Mouse (Mus musculus): Measurements from ENCODE around the gene Npr3. TPM values are rescaled to one million over a fixed set of nuclear protein-coding genes. Genes with fewer than 3 reads are reported as not detected.
"Not testable (repeated sequence)": the region's sequence is repeated elsewhere in the genome, so short reads cannot be mapped to it uniquely, and the experiment has no call there.

Gene Npr3
- polyA plus RNA-seq, 1 experiment from 2014 or later = 2.8 TPM

GRCm38 (mm10) chr15:11835913-11836312 is 71.2 kb downstream of the Npr3 start:
- ATAC-seq (replicated peaks; ENCODE audit: low FRiP score) (no peak), DNase-seq (ENCODE audit: low spot score) (no peak)
- WGBS = 78% methylated on average over 1 of the region's 1 CpGs
- Histone ChIP-seq H3K27me3 (ENCODE audit: control insufficient read depth, insufficient read depth, low read length) (no peaks in the 10 kb centered on the region), H3K9ac (ENCODE audit: low read length) (no peak overlapping the region), H3K4me2 (ENCODE audit: low read depth, low read length, severe bottlenecking) (no peak overlapping the region), H3K9me3 (ENCODE audit: control insufficient read depth, low read length) (no peaks in the 10 kb centered on the region), H3K4me1 (replicated peaks; ENCODE audit: control insufficient read depth, insufficient read depth, low read length) (no peaks in the 10 kb centered on the region), H3K36me3 (ENCODE audit: control insufficient read depth, insufficient read depth, low read length) (no peaks in the 10 kb centered on the region), H3K4me3 (ENCODE audit: low read depth, low read length) (no peak overlapping the region), H3K27ac (ENCODE audit: low read depth, low read length) (no peak overlapping the region)

- not testable (repeated sequence) for H3K4me1 ChIP-seq (replicated peaks; ENCODE audit: control insufficient read depth, insufficient read depth, low read length); H3K27ac ChIP-seq (ENCODE audit: low read depth, low read length); H3K27me3 ChIP-seq (ENCODE audit: control insufficient read depth, insufficient read depth, low read length); H3K4me2 ChIP-seq (ENCODE audit: low read depth, low read length, severe bottlenecking); DNase-seq (ENCODE audit: low spot score); H3K36me3 ChIP-seq (ENCODE audit: control insufficient read depth, insufficient read depth, low read length); H3K9me3 ChIP-seq (ENCODE audit: control insufficient read depth, low read length); H3K4me3 ChIP-seq (ENCODE audit: low read depth, low read length); H3K9ac ChIP-seq (ENCODE audit: low read length); ATAC-seq (replicated peaks; ENCODE audit: low FRiP score)
- 81% methylated on average over 6 of the region's 6 CpGs for WGBS
Measured at GRCm38 (mm10) chr15:11822347-11822746, 84.7 kb downstream of the Npr3 start.

- Histone ChIP-seq H3K27ac (ENCODE audit: low read depth, low read length) (no peak overlapping the region), H3K4me1 (replicated peaks; ENCODE audit: control insufficient read depth, insufficient read depth, low read length) (no peaks in the 10 kb centered on the region), H3K4me2 (ENCODE audit: low read depth, low read length, severe bottlenecking) (no peak overlapping the region), H3K4me3 (ENCODE audit: low read depth, low read length) (no peak overlapping the region), H3K9me3 (ENCODE audit: control insufficient read depth, low read length) (no peaks in the 10 kb centered on the region), H3K9ac (ENCODE audit: low read length) (no peak overlapping the region), H3K27me3 (ENCODE audit: control insufficient read depth, insufficient read depth, low read length) (no peaks in the 10 kb centered on the region), H3K36me3 (ENCODE audit: control insufficient read depth, insufficient read depth, low read length) (no peaks in the 10 kb centered on the region)
- WGBS = 82% methylated on average over 4 of the region's 4 CpGs
- no peak for ATAC-seq (replicated peaks; ENCODE audit: low FRiP score)
- DNase-seq (ENCODE audit: low spot score) = no peak
Measured at GRCm38 (mm10) chr15:11815551-11815950, 91.5 kb downstream of the Npr3 start.

GRCm38 (mm10) chr15:11803576-11803975 is 103.5 kb downstream of the Npr3 start:
- whole genome bisulfite sequencing = 78% methylated on average over 4 of the region's 4 CpGs
- no peak for ATAC-seq (replicated peaks; ENCODE audit: low FRiP score)
- Histone ChIP-seq H3K9ac (ENCODE audit: low read length) (no peak overlapping the region), H3K36me3 (ENCODE audit: control insufficient read depth, insufficient read depth, low read length) (no peaks in the 10 kb centered on the region), H3K9me3 (ENCODE audit: control insufficient read depth, low read length) (no peaks in the 10 kb centered on the region), H3K4me2 (ENCODE audit: low read depth, low read length, severe bottlenecking) (no peak overlapping the region), H3K4me3 (ENCODE audit: low read depth, low read length) (no peak overlapping the region), H3K27ac (ENCODE audit: low read depth, low read length) (no peak overlapping the region), H3K27me3 (ENCODE audit: control insufficient read depth, insufficient read depth, low read length) (no peaks in the 10 kb centered on the region), H3K4me1 (replicated peaks; ENCODE audit: control insufficient read depth, insufficient read depth, low read length) (no peaks in the 10 kb centered on the region)
- DNase-seq (ENCODE audit: low spot score) = no peak

- no peak overlapping the region for H3K27ac ChIP-seq (ENCODE audit: low read depth, low read length)
- H3K27me3 ChIP-seq (ENCODE audit: control insufficient read depth, insufficient read depth, low read length) = no peaks in the 10 kb centered on the region
- 58% methylated on average over 13 of the region's 13 CpGs for WGBS
- H3K4me3 ChIP-seq (ENCODE audit: low read depth, low read length) = no peak overlapping the region
- H3K4me2 ChIP-seq (ENCODE audit: low read depth, low read length, severe bottlenecking) = no peak overlapping the region
- H3K36me3 ChIP-seq (ENCODE audit: control insufficient read depth, insufficient read depth, low read length) = no peaks in the 10 kb centered on the region
- H3K9ac ChIP-seq (ENCODE audit: low read length) = no peak overlapping the region
- no peaks in the 10 kb centered on the region for H3K4me1 ChIP-seq (replicated peaks; ENCODE audit: control insufficient read depth, insufficient read depth, low read length)
- no peaks in the 10 kb centered on the region for H3K9me3 ChIP-seq (ENCODE audit: control insufficient read depth, low read length)
- DNase-seq (ENCODE audit: low spot score) (no peak), ATAC-seq (replicated peaks; ENCODE audit: low FRiP score) (no peak)
Measured at GRCm38 (mm10) chr15:11801863-11802722, 105.0 kb downstream of the Npr3 start.

- DNase-seq (ENCODE audit: low spot score) = no peak
- WGBS = 20% methylated on average over 1 of the region's 2 CpGs
- no peak for ATAC-seq (replicated peaks; ENCODE audit: low FRiP score)
Measured at GRCm38 (mm10) chr15:11794632-11795031, 112.5 kb downstream of the Npr3 start.

More at GRCm38 (mm10) chr15:11794632-11795031, 112.5 kb downstream of the Npr3 start:
- H3K4me3 ChIP-seq (ENCODE audit: low read depth, low read length) = no peak overlapping the region
- H3K27me3 ChIP-seq (ENCODE audit: control insufficient read depth, insufficient read depth, low read length) = no peaks in the 10 kb centered on the region
- no peaks in the 10 kb centered on the region for H3K4me1 ChIP-seq (replicated peaks; ENCODE audit: control insufficient read depth, insufficient read depth, low read length)
- no peak overlapping the region for H3K27ac ChIP-seq (ENCODE audit: low read depth, low read length)
- no peak overlapping the region for H3K4me2 ChIP-seq (ENCODE audit: low read depth, low read length, severe bottlenecking)
- no peaks in the 10 kb centered on the region for H3K9me3 ChIP-seq (ENCODE audit: control insufficient read depth, low read length)
- H3K9ac ChIP-seq (ENCODE audit: low read length) = no peak overlapping the region
- no peaks in the 10 kb centered on the region for H3K36me3 ChIP-seq (ENCODE audit: control insufficient read depth, insufficient read depth, low read length)

Other genes starting within 250 kb of the Npr3 start
- gene Sub1, start 89.7 kb upstream of the Npr3 start, polyA plus RNA-seq (2014; fragmentation: Nextera tagmentation; extraction: Ambion mirVana) = 627 and 726 TPM in 2 replicates
- 128 and 136 TPM in 2 replicates for gene Zfr, start 210.5 kb upstream of the Npr3 start, polyA plus RNA-seq (2014; fragmentation: Nextera tagmentation; extraction: Ambion mirVana)

Data from forebrain, embryonic 11.5 days (tissue).